Mouse (Mus musculus) forebrain, embryonic 14.5 days (tissue): Measurements from ENCODE around the gene Gm21244. TPM values are rescaled to one million over a fixed set of nuclear protein-coding genes. Genes with fewer than 3 reads are reported as not detected.
"Not testable (repeated sequence)": the region's sequence is repeated elsewhere in the genome, so short reads cannot be mapped to it uniquely, and the experiment has no call there.

Source experiments
- ATAC-seq: fragments of 200-750 bp; cut with Nextera tagmentation; 2 replicates; pipeline ENCODE4 v1.8.0; 2017; ENCODE audit warnings: mild to moderate bottlenecking, moderate library complexity
- DNase-seq: peaks from one replicate; pipeline ENCODE4 v3.0.0-alpha.2; 2015; ENCODE audit warnings: low spot score
- H3K27ac ChIP-seq: fragments of 300-500 bp; sonication (generic); 2 replicates; pipeline ENCODE4 v1.5.1; 2014; ENCODE audit warnings: low read depth, mild to moderate bottlenecking, control low read depth, low read length, moderate library complexity
- H3K27me3 ChIP-seq: fragments of 300-500 bp; sonication (generic); replicated peaks from 2 replicates; pipeline ENCODE4 v1.6.1; 2014; ENCODE audit warnings: low read length, control low read depth, mixed read lengths; ENCODE audit not compliant: control insufficient read depth, insufficient read depth
- H3K36me3 ChIP-seq: fragments of 300-500 bp; sonication (generic); 2 replicates; pipeline ENCODE4 v1.6.1; 2014; ENCODE audit warnings: low read length, control low read depth; ENCODE audit not compliant: control insufficient read depth, insufficient read depth
- H3K4me1 ChIP-seq: fragments of 300-500 bp; sonication (generic); 2 replicates; pipeline ENCODE4 v1.6.1; 2014; ENCODE audit warnings: antibody characterized with exemption, low read length, control low read depth; ENCODE audit not compliant: control insufficient read depth, insufficient read depth
- H3K4me2 ChIP-seq: fragments of 300-500 bp; sonication (generic); 2 replicates; pipeline ENCODE4 v1.6.1; 2014; ENCODE audit warnings: mild to moderate bottlenecking, control low read depth, low read length
- H3K4me3 ChIP-seq: fragments of 300-500 bp; sonication (generic); 2 replicates; pipeline ENCODE4 v1.5.1; 2014; ENCODE audit warnings: low read depth, low read length, control low read depth
- H3K9ac ChIP-seq: fragments of 300-500 bp; sonication (generic); 2 replicates; pipeline ENCODE4 v1.6.1; 2014; ENCODE audit warnings: mild to moderate bottlenecking, low read length, control low read depth, moderate library complexity
- H3K9me3 ChIP-seq: fragments of 300-500 bp; sonication (generic); replicated peaks from 2 replicates; pipeline ENCODE4 v1.6.1; 2016; ENCODE audit warnings: low read length, control low read depth, mixed read lengths; ENCODE audit not compliant: control insufficient read depth
- WGBS: fragments of 180-500 bp; shearing (Covaris S2); extraction: QIAGEN DNeasy Blood & Tissue Kit; methylation state at CpG from one replicate; pipeline ENCODE4 v1.1.7; 2014; 5-methylcytosine and 5-hydroxymethylcytosine counted together
- polyA plus RNA-seq: library from polyadenylated mRNA; unstranded; fragments of >200 nt; fragmentation: Nextera tagmentation; extraction: Ambion mirVana; gene quantifications from 2 replicates; pipeline ENCODE4 v1.2.1, GENCODE M21; 2014

The Gm21244 gene
- polyA plus RNA-seq = not detected in 2 replicates

GRCm38 (mm10) chrY:7169193-7169592, at the start of gene Gm21244:
Gm21244 (minus strand) TSS chrY:7169293.
- H3K4me3 ChIP-seq, ATAC-seq, H3K4me2 ChIP-seq, DNase-seq, H3K9me3 ChIP-seq, H3K27me3 ChIP-seq, H3K36me3 ChIP-seq, H3K4me1 ChIP-seq, H3K27ac ChIP-seq, H3K9ac ChIP-seq: not testable (repeated sequence)
- no CpG with 5 or more reads among the region's 3 CpGs for WGBS

Other genes starting within 250 kb of the Gm21244 start
- gene Gm28998, start 84.5 kb upstream of the Gm21244 start, polyA plus RNA-seq = not detected in 2 replicates
- not detected in 2 replicates for gene Gm21788, start 235.7 kb upstream of the Gm21244 start, polyA plus RNA-seq